Mouse (Mus musculus): Measurements from ENCODE around the gene Spns1. TPM values are rescaled to one million over a fixed set of nuclear protein-coding genes. Genes with fewer than 3 reads are reported as not detected.
A peak's percentile ranks its signal among the peaks of the same experiment; 100 is the strongest.

Spns1 gene
- polyA plus RNA-seq, 1 experiment from 2014 or later = 80.1 TPM

DNA sequence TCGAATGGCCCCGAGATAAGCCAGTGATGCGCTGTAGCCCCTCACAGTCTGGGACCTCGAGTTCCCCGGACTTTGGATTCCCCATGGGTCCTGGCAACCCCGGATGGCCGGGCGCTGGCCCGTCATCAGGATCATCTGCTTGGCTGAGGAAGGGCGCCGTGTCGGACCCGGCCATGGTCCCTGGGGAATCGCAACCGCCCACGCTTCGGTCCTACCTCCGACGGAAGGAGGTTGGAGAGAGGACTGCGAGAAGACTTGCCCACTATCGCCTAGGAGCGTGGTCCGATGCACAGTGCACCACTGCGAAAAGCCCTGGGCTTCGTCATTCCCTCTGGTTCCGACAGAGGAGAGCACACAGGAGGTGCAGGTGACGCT is 360 bp downstream of the Spns1 start:
- 1% methylated on average over 27 of the region's 27 CpGs for WGBS
- H3K9ac ChIP-seq (replicated peaks; ENCODE audit: low read depth, low read length) = peak overlapping the region; percentile 59
- ATAC-seq = peak; percentile 76
- no peak overlapping the region for H3K27ac ChIP-seq (ENCODE audit: low read length)
- no peaks in the 10 kb centered on the region for H3K9me3 ChIP-seq (ENCODE audit: control insufficient read depth, low read length)
- peak overlapping the region; percentile 64 for H3K4me2 ChIP-seq (ENCODE audit: low read length)
- H3K4me1 ChIP-seq (replicated peaks; ENCODE audit: control insufficient read depth, insufficient read depth, low read length) = peaks cover 25% of the 10 kb centered on the region
- peaks cover 5% of the 10 kb centered on the region for H3K36me3 ChIP-seq (ENCODE audit: control insufficient read depth, insufficient read depth)
- H3K4me3 ChIP-seq (replicated peaks; ENCODE audit: low read length) = peak overlapping the region; percentile 53
- H3K27me3 ChIP-seq (replicated peaks; ENCODE audit: control insufficient read depth, insufficient read depth, low read length) = no peaks in the 10 kb centered on the region

DNA sequence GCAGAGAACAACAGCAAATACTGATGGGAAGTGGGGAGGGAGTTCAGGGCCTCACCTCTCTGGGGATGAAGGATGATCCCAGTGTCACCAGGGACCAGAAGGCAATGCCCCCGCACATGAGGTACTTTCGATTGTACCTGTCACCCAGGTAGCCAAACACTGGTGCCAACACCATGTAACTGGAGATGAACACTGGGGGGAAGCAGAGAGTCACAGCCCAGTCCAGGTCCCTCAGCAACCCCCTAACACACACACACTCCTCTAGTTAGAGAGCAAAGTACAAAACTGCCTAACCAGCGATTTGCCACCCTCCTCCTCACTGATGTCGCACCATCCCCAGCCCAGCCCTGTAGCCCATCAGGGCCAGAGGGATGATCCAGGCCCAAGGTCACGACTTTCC is 2.2 kb downstream of the Spns1 start:
- WGBS = 91% methylated on average over 5 of the region's 5 CpGs
- Histone ChIP-seq H3K9me3 (ENCODE audit: control insufficient read depth, low read length) (no peaks in the 10 kb centered on the region), H3K36me3 (ENCODE audit: control insufficient read depth, insufficient read depth) (peaks cover 8% of the 10 kb centered on the region), H3K9ac (replicated peaks; ENCODE audit: low read depth, low read length) (no peak overlapping the region), H3K4me2 (ENCODE audit: low read length) (no peak overlapping the region), H3K27ac (ENCODE audit: low read length) (no peak overlapping the region), H3K27me3 (replicated peaks; ENCODE audit: control insufficient read depth, insufficient read depth, low read length) (no peaks in the 10 kb centered on the region), H3K4me1 (replicated peaks; ENCODE audit: control insufficient read depth, insufficient read depth, low read length) (peaks cover 25% of the 10 kb centered on the region), H3K4me3 (replicated peaks; ENCODE audit: low read length) (no peak overlapping the region)
- no peak for ATAC-seq

DNA sequence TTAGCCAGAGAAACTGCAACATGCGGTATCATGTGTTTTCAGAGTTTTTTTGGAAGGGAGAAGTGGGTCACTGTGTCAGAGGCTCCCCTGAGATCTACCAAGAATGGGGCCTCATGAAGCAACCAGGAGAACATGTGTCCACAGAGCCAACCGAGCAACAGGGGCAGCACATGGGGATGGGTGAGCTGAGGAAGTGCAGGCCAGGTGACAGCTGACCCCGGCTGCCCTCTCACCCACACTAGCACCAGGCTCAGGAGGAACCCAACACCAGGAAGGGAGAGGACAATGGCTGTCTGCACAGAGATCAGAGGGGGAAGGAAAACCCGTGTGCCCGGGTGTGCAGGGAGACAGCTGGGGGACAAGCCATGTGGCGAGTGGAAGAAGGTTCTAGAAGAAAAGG is 2.7 kb downstream of the Spns1 start:
- no peak for ATAC-seq
- WGBS = 91% methylated on average over 6 of the region's 6 CpGs

DNA sequence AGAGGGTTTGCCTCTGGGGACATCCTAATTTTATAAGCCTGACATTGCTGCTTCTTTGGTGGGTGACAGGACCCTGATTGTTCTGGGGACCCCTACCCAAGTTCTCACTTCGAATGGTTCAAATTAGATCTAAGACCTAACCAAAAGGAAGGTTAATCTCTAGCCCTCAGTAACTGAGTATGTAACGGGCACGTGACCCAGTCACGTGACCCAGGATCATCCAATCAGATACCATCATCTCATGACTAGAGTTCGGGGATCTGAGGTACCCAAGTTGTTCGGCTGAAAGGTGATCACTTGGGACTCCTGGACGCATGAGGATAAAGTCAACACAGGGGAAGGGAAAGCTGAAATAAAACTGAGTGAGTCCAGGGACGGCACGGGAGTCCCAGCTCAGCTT is 4.2 kb downstream of the Spns1 start:
- Histone ChIP-seq H3K9ac (replicated peaks; ENCODE audit: low read depth, low read length) (no peak overlapping the region), H3K36me3 (ENCODE audit: control insufficient read depth, insufficient read depth) (peaks cover 14% of the 10 kb centered on the region), H3K4me2 (ENCODE audit: low read length) (no peak overlapping the region), H3K9me3 (ENCODE audit: control insufficient read depth, low read length) (no peaks in the 10 kb centered on the region), H3K4me1 (replicated peaks; ENCODE audit: control insufficient read depth, insufficient read depth, low read length) (peaks cover 21% of the 10 kb centered on the region), H3K4me3 (replicated peaks; ENCODE audit: low read length) (no peak overlapping the region), H3K27ac (ENCODE audit: low read length) (no peak overlapping the region), H3K27me3 (replicated peaks; ENCODE audit: control insufficient read depth, insufficient read depth, low read length) (no peaks in the 10 kb centered on the region)
- no peak for ATAC-seq
- 87% methylated on average over 9 of the region's 9 CpGs for WGBS

More for the DNA sequence above, 2.7 kb downstream of the Spns1 start:
- peaks cover 12% of the 10 kb centered on the region for H3K36me3 ChIP-seq (ENCODE audit: control insufficient read depth, insufficient read depth)
- peaks cover 25% of the 10 kb centered on the region for H3K4me1 ChIP-seq (replicated peaks; ENCODE audit: control insufficient read depth, insufficient read depth, low read length)
- H3K9ac ChIP-seq (replicated peaks; ENCODE audit: low read depth, low read length) = no peak overlapping the region
- no peak overlapping the region for H3K27ac ChIP-seq (ENCODE audit: low read length)
- no peaks in the 10 kb centered on the region for H3K9me3 ChIP-seq (ENCODE audit: control insufficient read depth, low read length)
- no peak overlapping the region for H3K4me2 ChIP-seq (ENCODE audit: low read length)
- no peaks in the 10 kb centered on the region for H3K27me3 ChIP-seq (replicated peaks; ENCODE audit: control insufficient read depth, insufficient read depth, low read length)
- no peak overlapping the region for H3K4me3 ChIP-seq (replicated peaks; ENCODE audit: low read length)

DNA sequence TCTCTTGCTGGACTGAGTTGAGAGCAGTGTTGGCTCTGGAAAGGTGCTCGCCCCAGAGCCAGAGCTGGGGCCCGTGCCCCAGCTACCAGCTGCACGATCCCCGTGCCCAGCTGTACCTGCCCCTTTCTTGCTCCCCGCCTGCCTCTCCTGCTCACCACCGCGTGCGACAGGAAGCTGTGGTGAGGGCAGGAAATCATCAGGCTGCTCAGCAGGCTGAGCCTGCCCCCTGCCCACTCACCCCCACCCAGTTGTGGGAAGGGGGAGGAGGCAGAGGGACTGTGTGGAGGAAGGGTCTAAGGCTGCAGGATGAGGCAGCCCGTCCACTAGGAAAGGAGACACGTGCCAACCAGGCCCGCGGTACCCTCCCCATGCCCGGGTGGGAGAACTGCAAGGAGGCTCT is 7.9 kb downstream of the Spns1 start, which contains the start of gene Lat:
Gene Lat, minus strand, starts transcription at position 178 of the 400 bp plus-strand sequence.
- ATAC-seq = no peak
- Histone ChIP-seq H3K9me3 (ENCODE audit: control insufficient read depth, low read length) (no peaks in the 10 kb centered on the region), H3K36me3 (ENCODE audit: control insufficient read depth, insufficient read depth) (peaks cover 14% of the 10 kb centered on the region), H3K9ac (replicated peaks; ENCODE audit: low read depth, low read length) (no peak within 1 kb of the TSS), H3K4me3 (replicated peaks; ENCODE audit: low read length) (no peak within 1 kb of the TSS), H3K4me1 (replicated peaks; ENCODE audit: control insufficient read depth, insufficient read depth, low read length) (no peaks in the 10 kb centered on the region), H3K27me3 (replicated peaks; ENCODE audit: control insufficient read depth, insufficient read depth, low read length) (no peaks in the 10 kb centered on the region), H3K4me2 (ENCODE audit: low read length) (no peak within 1 kb of the TSS), H3K27ac (ENCODE audit: low read length) (no peak within 1 kb of the TSS)
- 84% methylated on average over 13 of the region's 13 CpGs for WGBS

DNA sequence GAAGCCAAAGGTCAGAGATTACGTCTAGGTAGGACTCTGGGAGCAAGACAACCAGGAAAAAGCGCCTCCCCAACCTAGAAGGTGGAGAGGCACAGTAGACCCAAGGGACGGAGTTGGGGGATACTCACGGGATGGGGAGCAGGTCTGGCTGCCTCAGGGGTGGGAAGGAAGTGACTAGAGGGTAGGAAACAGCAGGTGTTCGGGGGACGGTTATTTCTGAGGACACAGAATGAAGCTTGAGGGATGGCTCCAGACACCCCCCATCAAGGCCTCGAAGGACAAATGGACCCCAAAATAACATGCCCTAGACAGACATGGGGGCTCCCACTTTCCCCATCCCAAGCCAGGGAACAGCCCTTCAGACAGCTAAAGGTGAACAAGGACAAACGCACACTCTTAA is 8.9 kb downstream of the Spns1 start:
- H3K4me3 ChIP-seq (replicated peaks; ENCODE audit: low read length) = no peak overlapping the region
- H3K4me1 ChIP-seq (replicated peaks; ENCODE audit: control insufficient read depth, insufficient read depth, low read length) = no peaks in the 10 kb centered on the region
- no peak overlapping the region for H3K9ac ChIP-seq (replicated peaks; ENCODE audit: low read depth, low read length)
- no peak overlapping the region for H3K27ac ChIP-seq (ENCODE audit: low read length)
- 87% methylated on average over 8 of the region's 8 CpGs for WGBS
- H3K4me2 ChIP-seq (ENCODE audit: low read length) = no peak overlapping the region
- ATAC-seq = no peak
- no peaks in the 10 kb centered on the region for H3K9me3 ChIP-seq (ENCODE audit: control insufficient read depth, low read length)
- H3K27me3 ChIP-seq (replicated peaks; ENCODE audit: control insufficient read depth, insufficient read depth, low read length) = no peaks in the 10 kb centered on the region
- H3K36me3 ChIP-seq (ENCODE audit: control insufficient read depth, insufficient read depth) = peaks cover 11% of the 10 kb centered on the region

DNA sequence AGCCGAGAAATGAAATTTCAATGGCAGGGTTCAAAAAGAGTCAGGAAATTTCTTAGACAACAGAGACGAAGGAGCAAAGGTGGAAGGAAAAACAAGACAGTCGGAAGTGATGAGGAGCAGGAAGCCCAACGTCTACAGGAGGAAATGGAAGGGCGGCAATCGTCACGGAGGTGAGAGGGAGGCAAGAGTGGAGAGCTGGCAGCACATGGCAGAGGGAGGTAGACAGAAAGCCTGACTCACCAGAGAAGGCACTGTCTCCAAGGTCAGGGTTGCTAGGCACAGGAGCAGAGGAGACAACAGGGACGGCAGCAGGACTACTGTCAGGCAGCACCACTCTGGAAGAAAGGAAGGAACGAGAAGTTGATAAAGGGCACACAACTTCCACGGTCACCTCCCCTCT is 9.6 kb downstream of the Spns1 start:
- WGBS = 92% methylated on average over 10 of the region's 10 CpGs
- no peak overlapping the region for H3K27ac ChIP-seq (ENCODE audit: low read length)
- H3K4me3 ChIP-seq (replicated peaks; ENCODE audit: low read length) = no peak overlapping the region
- H3K9ac ChIP-seq (replicated peaks; ENCODE audit: low read depth, low read length) = no peak overlapping the region
- no peak for ATAC-seq
- no peaks in the 10 kb centered on the region for H3K27me3 ChIP-seq (replicated peaks; ENCODE audit: control insufficient read depth, insufficient read depth, low read length)
- no peak overlapping the region for H3K4me2 ChIP-seq (ENCODE audit: low read length)
- H3K9me3 ChIP-seq (ENCODE audit: control insufficient read depth, low read length) = no peaks in the 10 kb centered on the region
- peaks cover 11% of the 10 kb centered on the region for H3K36me3 ChIP-seq (ENCODE audit: control insufficient read depth, insufficient read depth)
- H3K4me1 ChIP-seq (replicated peaks; ENCODE audit: control insufficient read depth, insufficient read depth, low read length) = no peaks in the 10 kb centered on the region

DNA sequence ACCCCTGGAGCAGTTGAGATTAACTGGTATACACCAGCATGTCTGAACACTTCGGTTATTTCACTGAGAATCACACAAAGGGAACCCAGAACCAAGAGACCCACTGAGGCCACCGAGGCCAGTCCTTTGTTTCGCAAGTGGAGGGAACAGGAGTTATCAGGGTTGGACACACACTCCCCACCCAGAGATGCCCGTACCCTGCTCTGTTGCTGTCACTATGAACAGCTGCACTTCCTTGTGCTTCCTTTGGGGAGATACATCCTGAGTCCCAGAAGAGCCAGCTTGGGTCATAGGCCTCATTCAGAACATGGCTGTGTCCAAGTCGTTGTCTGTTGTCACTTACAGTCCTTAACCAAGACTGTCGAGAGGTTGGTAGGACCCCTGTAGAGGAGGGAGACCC is 14.2 kb downstream of the Spns1 start:
- Histone ChIP-seq H3K9ac (replicated peaks; ENCODE audit: low read depth, low read length) (no peak overlapping the region), H3K27me3 (replicated peaks; ENCODE audit: control insufficient read depth, insufficient read depth, low read length) (no peaks in the 10 kb centered on the region), H3K4me3 (replicated peaks; ENCODE audit: low read length) (no peak overlapping the region), H3K36me3 (ENCODE audit: control insufficient read depth, insufficient read depth) (no peaks in the 10 kb centered on the region), H3K4me2 (ENCODE audit: low read length) (no peak overlapping the region), H3K4me1 (replicated peaks; ENCODE audit: control insufficient read depth, insufficient read depth, low read length) (no peaks in the 10 kb centered on the region), H3K9me3 (ENCODE audit: control insufficient read depth, low read length) (no peaks in the 10 kb centered on the region), H3K27ac (ENCODE audit: low read length) (no peak overlapping the region)
- WGBS = 76% methylated on average over 6 of the region's 6 CpGs
- ATAC-seq = no peak

DNA sequence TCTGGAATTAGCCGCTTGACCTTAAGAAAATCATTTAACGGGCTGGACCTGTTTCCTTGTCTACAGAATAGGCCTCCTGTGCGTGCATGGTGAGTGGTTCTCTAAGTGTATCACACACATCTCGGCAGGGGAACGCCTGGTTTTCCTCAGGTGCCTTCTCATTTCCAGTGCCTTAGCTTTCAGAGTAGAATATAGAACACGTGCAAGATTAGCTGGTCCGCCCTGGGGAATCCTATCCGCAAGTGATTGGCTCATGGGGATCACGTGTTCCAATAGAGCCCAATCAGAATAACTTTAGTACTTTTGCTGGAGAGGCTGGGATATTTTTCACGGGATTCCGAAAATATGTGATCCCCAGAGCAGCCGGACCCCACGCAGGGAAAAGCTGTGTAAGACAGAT is 18.2 kb downstream of the Spns1 start:
- Histone ChIP-seq H3K4me2 (ENCODE audit: low read length) (no peak overlapping the region), H3K36me3 (ENCODE audit: control insufficient read depth, insufficient read depth) (no peaks in the 10 kb centered on the region), H3K9ac (replicated peaks; ENCODE audit: low read depth, low read length) (no peak overlapping the region), H3K9me3 (ENCODE audit: control insufficient read depth, low read length) (no peaks in the 10 kb centered on the region), H3K27me3 (replicated peaks; ENCODE audit: control insufficient read depth, insufficient read depth, low read length) (no peaks in the 10 kb centered on the region), H3K4me3 (replicated peaks; ENCODE audit: low read length) (no peak overlapping the region), H3K27ac (ENCODE audit: low read length) (no peak overlapping the region), H3K4me1 (replicated peaks; ENCODE audit: control insufficient read depth, insufficient read depth, low read length) (no peaks in the 10 kb centered on the region)
- whole genome bisulfite sequencing = 80% methylated on average over 13 of the region's 13 CpGs
- ATAC-seq = no peak

DNA sequence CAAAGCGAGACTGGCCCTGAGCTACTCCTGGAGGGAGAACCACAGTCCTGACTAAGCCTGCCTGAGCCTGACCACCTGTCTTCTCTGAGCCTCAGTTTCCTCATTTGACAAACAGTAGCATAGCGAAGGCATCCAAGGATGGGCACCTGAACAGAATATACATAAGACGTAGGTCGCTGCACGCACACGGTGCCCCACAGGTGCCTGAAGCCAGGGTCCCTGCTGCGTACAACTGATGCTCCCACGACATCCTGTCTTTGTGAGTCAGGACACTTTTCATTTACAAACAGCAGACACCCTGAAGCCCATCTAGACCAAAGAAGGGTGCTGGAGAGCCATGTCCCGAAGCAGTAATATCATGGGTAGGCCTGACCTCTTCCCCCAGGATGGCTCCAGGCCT is 18.8 kb downstream of the Spns1 start:
- no peak for ATAC-seq
- Histone ChIP-seq H3K27ac (ENCODE audit: low read length) (no peak overlapping the region), H3K36me3 (ENCODE audit: control insufficient read depth, insufficient read depth) (no peaks in the 10 kb centered on the region), H3K4me1 (replicated peaks; ENCODE audit: control insufficient read depth, insufficient read depth, low read length) (no peaks in the 10 kb centered on the region), H3K4me2 (ENCODE audit: low read length) (no peak overlapping the region), H3K4me3 (replicated peaks; ENCODE audit: low read length) (no peak overlapping the region), H3K9me3 (ENCODE audit: control insufficient read depth, low read length) (no peaks in the 10 kb centered on the region), H3K9ac (replicated peaks; ENCODE audit: low read depth, low read length) (no peak overlapping the region), H3K27me3 (replicated peaks; ENCODE audit: control insufficient read depth, insufficient read depth, low read length) (no peaks in the 10 kb centered on the region)
- 96% methylated on average over 9 of the region's 9 CpGs for WGBS

All from forebrain, embryonic 16.5 days (tissue).